Mouse (Mus musculus) cerebellum, postnatal 14 days (tissue): ENCODE results near the gene Irf2bpl.

ENCODE experiments used
- DNase-seq, 2 experiments: peaks; one replicate each; pipeline ENCODE4 v3.0.0; 2021; ENCODE audit warnings: mixed read lengths in 2 of 2

Gene Irf2bpl

DNA sequence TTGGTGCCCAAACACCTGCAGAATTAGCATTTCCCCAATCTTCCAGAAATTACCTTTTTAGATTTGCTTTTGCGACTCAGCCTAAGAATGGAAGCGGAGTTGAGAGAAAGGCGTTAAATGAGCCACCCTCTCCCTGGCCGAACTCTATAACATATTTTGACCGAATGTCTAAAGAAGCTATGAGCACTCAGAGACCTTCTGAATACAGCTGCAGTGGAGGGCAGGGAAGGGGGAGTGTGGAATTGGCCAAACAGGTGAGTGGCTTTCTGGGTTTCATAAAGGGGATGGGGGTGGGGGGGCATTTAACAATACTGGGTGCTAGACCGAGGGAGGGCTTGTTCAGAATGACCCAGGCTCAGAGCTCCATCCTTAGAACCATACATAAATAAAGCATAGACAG is 738 bp upstream of the Irf2bpl start:
- DNase-seq = peak in 1 of 2 experiments; percentile 9

DNA sequence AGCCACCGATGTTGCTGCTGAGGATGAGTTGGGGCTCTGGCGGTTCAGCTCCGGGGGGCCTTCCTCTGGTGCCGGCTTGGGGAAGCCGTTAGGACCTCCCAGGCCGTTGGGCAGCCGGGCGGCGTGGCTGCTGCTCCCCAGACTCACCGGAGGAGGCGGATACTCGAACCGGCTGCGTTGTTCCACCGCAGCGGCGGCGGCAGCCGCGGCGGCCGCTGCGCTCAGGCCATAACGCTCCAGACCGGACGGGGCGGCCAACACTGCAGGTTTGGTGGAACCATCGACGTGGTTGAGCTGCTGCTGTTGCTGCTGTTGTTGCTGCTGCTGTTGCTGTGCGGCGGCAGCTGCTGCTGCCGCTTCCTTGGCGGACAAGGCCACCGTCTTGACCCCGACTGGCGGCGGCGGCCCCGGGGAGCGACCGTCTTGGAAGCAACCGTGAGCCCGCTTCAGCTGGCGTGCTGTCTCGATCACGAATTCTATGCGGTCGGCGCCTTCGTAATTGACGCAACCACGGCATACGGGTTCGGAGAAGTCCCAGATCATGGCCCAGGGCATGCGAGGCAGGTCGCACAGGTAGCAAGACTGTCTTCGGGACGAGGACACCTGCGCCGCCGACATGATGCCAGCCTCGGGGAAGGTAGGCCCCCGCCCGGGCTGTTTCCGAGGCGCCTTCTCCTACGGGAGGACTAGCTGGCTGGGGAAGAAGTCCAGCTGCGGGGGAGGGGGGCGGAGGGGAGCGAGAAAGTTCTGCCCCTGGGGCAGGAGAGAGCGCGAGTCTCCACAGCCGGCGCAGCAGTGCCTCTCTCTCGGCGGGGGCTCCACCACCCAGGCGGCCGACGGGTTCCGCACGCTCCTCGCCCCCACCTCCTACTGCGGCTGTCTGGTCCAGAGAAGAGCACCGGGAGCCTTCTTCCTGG is 1.1 kb downstream of the Irf2bpl start:
- peak; percentile 75 to 83 for DNase-seq

DNA sequence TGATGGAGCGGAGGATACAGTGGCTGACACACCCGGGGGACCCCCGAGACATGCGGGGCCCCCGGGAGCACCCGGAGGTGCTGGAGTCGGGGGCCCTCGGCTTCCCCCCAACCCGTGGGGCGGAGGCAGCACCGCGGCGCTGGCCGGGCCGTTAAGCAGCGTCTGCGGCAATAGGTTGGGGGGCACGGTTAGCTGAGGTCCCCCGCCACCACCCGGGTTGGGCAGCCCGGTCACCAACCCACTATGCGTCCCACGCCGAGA is 1.6 kb downstream of the Irf2bpl start:
- peak in 1 of 2 experiments; percentile 59 for DNase-seq

DNA sequence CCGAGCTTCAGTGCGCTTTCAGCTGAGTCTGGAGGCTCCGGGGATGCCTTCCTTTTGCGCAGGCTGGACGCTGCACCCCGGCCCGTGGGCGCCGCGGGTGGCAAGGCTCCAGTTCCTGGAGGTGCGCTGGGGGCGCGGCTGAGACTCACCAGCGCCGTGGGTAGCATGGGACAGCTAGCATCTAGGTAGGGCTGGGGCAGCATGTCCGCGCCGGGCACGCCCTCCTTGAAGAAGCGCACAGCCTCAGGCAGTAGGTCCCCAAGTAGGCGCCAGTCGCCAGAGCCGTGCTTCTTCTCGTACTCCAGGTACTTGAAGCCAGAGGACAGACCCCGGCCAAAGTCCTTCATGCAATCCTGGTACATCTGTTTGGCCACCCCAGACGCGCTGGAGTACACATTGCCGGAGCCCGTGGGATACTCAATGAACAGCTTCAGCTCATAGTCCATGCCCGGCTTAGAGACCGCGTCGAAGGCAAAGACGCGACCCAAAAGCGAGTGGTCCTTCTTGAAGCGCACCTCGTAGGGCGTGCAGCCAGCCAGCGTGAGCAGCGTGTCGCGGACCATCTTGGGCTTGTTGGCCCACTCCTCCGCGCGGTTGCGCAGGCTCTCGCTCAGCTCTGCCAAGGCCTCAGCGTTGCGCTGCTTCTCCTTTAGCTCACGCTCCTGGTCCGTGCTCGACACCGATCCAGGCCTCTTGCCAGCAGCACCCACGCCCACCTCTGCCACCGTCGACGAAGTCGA is 2.1 kb downstream of the Irf2bpl start:
- peak; percentile 84 to 86 for DNase-seq

DNA sequence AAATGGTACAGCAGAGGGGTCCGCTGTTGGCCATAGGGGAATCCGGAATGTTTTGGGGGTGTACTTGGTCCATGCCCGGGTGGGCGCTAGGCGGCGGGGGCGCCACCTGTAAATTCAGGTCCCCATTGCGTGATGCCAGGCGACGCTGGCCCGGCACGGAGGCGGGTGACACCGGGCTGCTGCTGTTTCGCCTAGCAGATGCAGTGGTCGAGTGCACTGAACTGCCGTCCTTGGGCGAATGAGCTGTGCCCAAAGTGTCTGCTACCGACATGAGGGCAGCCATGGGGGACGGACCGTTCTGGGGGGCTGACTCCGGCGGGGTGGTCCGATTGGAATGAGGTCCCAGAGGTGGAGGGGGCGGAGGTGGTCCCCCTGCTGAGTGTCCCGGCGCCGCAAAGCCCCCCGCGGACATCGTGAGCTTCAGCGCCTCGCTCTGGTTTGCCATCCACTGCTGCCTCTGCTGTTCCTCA is 2.8 kb downstream of the Irf2bpl start:
- peak; percentile 55 to 58 for DNase-seq

DNA sequence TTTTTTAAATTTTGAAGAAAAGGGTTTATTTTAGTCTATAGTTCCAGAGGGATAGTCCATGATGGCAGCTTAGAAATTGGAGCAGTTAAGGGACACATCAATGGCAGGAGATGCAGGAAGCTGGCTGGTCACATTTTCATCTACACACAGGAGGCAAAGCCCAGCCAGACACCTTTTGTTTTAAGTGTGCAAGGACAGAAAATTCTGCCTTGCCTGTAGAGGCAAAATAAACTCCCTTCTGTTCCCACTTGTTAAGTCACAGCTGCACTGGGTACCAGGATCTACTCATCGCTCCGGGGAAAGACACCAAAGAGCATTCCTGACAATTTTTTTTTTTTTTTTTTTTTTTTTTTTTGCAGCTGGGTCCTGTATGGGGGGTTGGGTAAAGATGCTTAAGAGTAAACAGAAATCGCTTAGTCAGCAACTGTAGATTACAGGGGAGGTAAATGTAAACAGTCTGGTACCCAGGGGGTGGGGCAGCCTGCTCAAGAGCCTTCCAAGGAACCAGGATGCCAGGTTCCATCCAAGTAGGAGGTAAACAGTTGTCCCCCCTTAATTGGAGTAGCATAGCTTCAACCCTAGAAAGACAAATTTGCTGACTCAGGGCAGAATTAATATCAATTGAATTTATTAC is 4.4 kb downstream of the Irf2bpl start:
- DNase-seq = peak in 1 of 2 experiments; percentile 9

DNA sequence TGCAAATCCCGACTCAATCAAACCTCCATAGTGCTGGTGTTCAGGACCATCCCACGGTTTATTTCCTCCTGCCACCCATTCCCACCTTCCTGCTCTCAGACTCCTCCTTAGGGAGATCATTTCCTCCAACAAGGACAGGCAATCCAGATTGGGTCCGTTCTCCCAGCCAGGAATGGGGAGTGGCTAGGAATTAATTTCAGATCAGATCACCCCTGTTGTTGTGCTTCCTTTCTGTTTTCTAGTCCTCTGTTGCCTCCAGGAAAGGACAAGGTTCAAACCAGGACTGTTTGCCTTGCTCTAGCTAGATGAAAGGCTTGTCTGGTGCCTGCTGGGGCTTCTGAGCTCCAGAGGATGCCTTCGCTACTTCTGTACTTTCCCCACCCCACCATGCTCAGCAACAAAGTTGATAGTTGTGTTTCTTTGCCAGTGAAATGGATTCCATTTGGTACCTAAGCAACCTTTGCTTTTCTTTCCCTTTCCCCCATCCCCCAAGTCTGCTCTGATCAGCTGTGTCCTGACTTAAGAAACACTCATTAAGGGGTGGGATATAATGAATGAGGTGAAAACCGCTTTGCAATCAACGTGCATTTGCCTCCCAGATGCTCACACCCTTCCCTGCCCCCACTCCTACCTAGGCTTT is 5.0 kb downstream of the Irf2bpl start:
- DNase-seq = peak in 1 of 2 experiments; percentile 14

DNA sequence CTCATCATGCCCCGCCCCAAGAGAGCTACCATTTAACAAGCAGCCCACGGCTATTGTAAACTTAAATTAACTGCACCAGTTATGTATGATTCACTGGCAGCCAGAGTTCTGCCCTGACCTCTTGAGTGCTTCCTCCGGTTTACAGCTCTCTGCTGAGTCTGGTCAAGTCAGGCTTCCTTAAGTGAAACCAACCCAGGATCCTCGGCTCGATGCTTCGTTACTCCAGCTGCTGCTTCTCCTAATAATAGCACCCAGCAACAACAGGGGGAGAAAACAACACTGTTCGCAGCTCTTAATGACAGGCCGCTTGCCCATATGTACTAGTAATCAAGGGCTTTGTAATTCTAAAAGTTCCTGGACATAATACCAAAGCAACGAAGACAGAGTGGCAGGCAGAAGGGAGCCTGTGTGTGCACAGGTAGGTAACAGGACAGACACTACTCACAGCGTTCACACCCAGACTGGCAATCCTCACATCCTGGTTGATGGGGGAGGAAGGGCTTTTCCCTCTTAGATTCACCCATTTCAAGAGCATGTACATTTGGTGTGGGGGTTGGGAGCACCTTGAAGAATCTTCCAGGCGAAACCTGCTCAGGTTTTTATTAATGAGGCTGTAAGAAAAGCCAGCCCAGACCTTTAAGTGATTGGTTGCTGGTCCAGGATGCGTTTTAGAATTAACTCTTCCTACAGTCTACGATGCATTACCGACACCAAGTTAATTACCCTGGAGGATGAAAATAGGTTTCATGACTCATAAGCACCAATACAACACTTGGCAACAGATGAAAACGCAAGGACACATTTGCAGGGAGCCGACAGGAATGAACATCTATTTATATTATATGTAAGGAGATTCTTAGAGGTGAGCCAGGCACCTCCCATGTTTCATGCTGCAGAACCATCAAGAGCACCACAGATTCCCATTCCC is 5.9 kb downstream of the Irf2bpl start:
- no peak for DNase-seq

DNA sequence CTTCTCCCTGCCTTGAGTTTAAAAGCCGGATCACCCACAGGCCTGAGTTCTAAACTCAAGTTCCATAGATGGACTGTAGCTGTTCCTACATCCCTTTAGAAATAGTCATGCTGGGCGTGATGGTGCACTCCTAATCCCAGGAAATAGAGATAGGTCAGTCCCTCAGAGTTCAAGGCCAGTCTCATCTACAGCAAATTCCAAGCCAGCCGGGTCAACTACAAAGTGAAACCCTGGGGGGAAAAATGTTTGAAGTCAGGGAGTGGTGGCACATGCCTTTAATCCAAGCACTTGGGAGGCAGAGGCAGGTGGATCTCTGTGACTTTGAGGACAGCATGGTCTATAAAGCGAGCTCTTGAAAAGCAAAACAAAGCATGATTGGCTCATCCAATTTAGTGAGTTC is 7.6 kb downstream of the Irf2bpl start:
- no peak for DNase-seq

DNA sequence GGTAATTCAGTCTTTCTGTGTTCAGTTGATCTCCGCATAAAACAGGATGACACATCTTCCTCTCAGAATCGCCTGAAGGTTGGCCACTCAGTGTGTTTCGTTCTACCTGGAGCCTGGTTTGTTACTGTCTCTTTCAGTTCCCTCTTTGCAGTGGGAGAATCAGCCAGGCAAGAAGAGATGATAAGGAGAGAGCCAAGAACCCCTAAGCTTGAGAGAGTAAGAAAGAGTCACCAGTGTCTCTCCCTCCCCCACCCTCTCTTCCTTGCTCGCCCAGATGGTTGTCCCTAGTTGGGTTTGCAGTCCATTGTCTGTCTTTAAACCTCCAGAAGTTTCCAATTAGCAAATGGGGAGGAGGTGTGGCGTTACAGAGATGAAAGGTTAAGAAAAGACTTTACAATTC is 8.5 kb downstream of the Irf2bpl start:
- no peak for DNase-seq

DNA sequence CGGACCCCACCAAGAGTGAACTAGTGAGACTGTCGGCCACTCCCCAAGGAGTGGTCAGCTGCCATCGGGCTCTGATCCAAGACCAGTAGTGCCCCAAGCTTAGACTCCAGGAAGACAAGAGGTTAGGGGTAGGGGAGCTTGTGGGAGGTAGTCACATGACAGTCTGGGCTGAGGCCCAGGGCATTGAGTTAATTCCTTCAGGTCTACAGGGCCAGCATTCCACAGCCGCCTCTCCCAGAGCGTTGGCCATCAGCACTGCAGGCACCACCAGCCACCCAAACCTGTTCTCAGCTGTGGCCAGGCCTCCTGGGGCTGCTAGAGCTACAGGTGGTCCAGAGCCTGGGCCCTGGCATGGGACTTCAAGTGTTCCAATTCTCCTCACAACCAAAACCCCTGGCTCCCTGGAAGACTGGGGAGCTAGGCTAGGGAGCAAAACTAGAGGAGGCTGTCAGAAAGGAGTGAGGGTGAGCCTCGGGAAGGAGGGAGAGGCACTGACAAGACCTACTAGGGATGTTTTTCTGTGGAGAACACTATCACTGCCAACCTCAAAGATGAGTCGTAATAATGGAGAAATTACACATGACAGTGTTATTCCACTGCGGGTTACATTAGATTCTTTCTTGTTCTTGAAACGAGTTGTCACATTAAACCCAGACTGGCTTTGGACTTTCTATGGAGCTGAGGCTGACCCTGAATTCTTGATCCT is 12.1 kb downstream of the Irf2bpl start:
- DNase-seq = peak in 1 of 2 experiments; percentile 37

DNA sequence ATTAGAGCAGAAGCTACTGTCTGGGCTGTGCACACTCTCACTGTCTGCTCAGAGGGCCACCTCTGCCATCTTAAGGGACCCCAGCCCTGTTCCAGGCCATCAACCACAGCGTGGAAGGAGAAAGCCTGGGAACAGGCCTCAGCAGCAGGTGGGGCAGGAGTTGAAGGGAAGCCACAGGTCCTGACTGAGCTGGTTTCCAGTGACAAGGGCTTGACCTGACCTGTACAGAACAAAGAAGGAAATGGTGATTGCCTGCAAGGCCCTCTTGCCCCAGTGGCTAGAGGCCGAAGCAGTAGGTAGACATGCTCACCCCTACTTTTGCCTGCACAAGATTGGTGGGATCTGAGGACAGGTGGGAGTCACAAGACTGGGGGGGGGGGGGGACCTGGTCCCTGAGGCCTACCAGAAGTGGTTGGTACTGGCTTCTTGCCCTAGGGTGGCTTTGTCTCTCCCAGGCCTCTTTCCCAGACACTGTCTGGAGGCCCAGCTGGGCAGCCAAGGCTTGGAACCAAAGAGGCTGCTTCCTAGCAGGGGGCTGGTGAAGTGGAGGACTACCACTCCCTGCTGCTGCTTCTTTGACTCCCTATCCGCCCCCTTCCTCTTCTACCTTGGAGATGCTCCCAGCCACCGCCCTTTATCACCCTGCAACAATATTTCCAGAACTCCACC is 12.8 kb downstream of the Irf2bpl start:
- no peak for DNase-seq

DNA sequence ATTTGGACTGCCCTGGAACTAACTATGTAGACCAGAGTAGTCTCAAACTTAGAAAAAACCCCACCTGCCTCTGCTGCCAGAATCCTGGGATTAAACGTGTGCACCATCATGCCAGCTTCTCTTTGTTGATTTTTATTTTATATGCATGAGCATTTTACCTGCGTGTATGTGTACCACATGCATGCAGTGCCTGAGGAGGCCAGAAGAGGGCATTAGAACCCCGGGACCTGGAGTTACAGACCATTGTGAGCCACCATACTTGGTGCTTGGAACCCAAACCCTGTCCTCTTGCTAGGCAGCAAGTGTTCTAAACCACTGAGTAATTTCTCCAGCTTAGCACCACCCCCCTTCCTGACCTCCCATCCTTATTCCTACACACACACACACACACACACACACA is 13.6 kb downstream of the Irf2bpl start:
- DNase-seq = peak in 1 of 2 experiments; percentile 55

DNA sequence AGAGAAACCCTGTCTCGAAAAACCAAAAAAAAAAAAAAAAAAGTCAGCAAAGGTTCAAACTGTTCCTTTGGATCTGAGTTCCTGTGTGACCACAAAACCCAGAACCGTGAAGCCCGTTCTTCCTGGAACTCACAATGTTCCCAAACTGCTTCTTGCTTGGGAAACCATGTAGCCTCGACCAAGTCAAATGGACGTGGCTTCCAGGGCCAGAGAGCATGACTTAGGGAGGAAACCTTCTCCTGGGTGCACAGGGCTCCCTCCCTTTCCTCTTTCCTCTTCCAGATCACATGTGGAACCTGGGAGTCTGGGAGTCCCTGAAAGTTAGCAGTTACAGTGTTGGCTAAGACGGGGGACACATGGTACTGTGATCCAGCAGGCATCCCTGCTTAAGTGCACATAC is 14.8 kb downstream of the Irf2bpl start:
- DNase-seq = no peak

DNA sequence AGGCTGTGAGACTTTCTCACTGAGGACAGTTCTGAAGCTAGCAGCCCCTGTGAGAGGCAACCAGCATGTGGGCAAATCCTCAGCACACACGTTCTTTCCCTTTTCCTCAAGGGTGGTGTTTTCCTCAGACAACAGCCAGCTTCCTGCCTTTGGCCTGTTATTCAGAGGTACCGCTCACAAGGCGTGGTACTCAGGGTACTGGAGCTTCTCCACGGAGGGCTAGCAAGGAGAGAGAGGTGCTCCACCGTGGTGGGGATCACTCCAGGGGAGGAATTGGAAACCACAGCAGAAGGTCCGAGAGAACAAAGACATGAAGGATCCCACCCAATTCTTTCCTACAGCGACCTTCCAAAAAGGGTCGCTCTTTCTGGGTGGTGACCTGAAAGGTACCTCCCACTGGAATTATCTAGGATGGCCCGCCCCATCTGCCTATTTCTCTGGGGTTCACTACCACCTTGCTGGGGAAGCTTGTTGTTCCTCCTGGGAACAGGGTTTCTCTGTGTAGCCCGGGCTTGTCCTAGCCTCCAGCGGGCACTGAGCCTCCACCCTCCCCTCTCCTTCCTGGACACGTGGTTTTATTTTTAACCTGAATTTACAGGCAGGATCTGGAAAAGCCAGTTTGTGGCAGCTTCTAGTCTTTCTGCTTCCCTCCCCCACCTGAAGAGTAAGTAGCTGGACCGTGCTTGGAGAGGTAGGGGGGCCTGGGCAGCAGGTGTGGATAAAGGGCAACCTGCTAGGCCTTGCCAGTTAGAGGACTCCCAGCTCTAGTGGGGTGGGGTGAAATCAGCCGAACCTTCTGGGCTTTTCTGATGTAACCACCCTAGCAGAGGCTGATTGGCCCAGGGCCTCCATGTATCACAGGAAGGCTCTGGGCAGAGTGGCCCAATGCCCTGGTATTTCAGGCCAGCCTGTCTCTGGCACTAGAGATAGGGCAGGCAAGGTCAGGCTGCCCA is 17.1 kb downstream of the Irf2bpl start:
- peak; percentile 78 to 86 for DNase-seq

DNA sequence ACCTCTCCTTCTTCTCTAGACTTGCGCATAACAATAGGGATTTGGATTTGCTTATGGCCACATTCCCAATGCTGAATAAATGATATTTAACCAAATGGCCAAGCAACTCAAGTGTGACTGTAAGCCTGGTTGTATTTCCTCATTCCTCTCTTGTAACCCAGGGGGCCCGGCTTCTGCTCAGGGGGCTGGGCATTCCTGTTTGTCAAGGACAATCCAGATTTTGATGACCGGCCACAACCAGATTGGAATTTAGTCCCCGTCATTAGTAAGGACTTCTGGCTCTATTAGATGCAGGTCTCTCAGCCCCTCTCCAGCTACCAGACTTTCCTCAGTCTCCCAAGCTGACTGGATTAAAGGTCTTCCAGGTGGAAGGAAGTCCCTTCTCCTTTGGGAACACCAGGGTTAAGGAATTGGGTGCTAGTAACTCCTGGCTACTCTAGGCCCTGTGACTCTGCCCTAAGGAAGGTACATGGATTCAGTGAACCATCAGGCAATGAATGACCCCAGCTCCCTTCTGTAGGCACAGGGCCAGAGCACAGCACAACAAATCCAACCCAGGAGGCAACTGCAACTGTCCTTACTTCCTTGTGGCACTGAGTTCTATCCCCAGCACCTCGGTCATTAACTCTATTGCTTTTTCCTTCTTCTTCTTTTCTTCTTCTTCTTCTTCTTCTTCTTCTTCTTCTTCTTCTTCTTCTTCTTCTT is 20.1 kb downstream of the Irf2bpl start:
- no peak for DNase-seq

DNA sequence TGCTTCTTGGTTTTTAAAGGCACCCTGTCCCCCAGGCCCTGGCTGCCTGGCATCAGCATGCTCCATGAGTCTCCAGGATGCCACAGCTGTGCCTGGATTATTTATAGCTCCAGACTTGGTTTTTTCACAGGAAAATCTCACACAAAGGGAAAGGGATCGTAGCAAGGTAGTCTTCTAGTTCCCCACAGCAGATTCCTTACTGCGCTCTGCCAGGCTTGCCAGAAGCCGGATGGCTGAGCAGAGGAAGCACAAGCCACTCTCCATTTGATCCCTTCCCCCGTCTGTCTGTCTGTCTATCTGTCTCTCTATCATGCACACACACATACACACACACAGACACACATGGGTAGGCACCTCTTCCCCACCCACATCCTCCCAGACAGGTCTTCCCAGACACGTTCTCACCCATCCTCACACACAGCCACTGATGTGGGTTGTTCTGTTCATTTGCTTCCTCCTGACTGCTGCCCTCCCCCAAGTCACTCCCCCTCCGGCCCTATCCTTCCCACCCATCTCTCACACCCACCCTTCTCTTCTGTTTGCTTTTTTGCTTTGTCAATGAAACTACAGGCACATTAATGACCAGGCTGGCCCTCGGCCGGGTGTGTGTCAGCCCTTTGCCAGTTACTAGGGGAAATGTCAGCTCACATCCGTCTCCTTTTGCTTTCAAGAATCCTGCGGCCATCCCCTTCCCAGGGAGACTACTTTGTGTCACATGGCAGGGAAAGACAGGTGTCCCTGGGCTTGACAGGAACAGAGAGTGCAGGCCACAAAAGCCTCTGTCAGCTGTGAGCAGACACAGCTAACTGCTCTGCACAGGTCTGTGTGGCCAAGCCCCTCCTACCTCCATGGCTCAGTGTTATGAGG is 24.4 kb downstream of the Irf2bpl start:
- peak in 1 of 2 experiments; percentile 49 for DNase-seq
